Mouse (Mus musculus): ENCODE data around the gene Lhfpl2. TPM values are rescaled to one million over a fixed set of nuclear protein-coding genes. Genes with fewer than 3 reads are reported as not detected.

The Lhfpl2 gene
- polyA plus RNA-seq, 1 experiment from 2014 or later, result 11.9 TPM

DNA sequence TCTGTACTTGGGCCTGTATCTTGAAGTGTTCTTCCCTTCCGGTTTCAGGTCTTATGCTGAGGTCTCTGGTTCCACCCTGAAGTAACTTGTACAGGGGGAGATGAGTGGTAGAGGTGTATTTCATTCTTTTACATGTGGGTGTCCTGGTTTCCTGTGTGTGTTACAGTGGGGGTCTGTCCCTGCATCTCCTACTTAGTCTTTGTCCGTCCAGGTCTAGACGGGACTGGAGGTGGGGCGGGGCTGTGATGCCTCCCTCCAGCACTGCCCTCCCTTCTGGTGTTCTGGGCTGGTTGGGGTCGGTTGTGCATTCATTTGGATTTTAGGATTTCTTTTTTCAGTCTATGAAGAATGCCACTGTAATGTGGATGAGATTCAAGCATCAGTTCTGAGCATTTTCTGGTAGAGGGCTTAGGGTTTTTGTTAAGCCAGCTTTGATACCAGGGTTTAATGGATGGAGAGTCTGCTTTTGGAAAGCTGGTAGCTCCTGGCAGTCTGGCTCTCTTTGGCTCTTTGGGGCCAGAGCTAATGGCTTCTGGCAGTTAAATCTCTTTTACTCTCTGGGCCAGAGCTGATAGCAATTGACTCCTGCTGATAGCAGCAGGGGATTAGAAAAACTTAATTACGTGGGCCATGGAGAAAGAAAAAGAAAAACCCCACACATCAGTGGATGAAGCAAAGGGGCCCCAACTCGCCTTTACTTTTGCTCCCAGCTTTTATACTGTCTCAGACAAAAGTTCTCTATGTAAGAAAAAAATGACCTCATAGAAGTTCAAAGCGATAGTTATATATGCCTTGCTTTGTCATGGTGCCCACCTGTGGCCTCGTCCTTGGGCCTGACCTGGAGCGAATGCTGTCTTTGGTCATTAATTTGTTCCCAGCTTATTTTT is 130.8 kb downstream of the Lhfpl2 start:
- Histone ChIP-seq H3K36me3 (0 out of 2 replicates have a peak, but pooled peaks cover 3% of the 10 kb centered on the region), H3K4me2 (replicated peaks) (no peak overlapping the region), H3K4me3 (replicated peaks) (no peak overlapping the region), H3K4me1 (replicated peaks) (peaks cover 23% of the 10 kb centered on the region), H3K27ac (peak overlapping the region; percentile 25; the same call in 1 of the 2 replicates), H3K27me3 (no peaks in the 10 kb centered on the region), H3K9ac (replicated peaks) (no peak overlapping the region), H3K9me3 (no peaks in the 10 kb centered on the region)
- 10% methylated on average over 10 of the region's 10 CpGs for WGBS
- peak; percentile 71 for ATAC-seq

DNA sequence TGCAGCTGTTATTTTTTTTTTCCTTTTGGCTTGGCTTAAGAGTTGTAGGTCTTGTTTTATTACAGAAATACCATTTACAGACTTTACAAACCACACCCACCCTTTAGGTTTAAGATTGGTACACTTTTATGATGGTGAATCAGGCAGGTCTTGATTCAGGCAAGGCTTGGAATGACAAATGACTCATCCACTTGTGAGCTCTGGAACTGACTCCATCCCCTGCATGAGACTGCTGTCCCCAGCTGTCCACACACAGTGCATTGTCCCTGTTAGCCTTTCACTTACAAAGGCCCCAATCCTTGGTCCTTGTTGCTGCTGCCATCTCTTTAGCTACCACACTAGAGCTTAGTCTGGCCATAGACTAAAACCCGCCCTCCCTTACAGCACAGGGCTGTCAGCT is 132.8 kb downstream of the Lhfpl2 start:
- 81% methylated on average over 1 of the region's 1 CpGs for WGBS
- Histone ChIP-seq H3K4me2 (replicated peaks) (no peak overlapping the region), H3K27ac (no peak overlapping the region), H3K4me1 (replicated peaks) (peaks cover 23% of the 10 kb centered on the region), H3K36me3 (0 out of 2 replicates have a peak, but pooled peaks cover 3% of the 10 kb centered on the region), H3K27me3 (no peaks in the 10 kb centered on the region), H3K9ac (replicated peaks) (no peak overlapping the region), H3K4me3 (replicated peaks) (no peak overlapping the region), H3K9me3 (no peaks in the 10 kb centered on the region)
- ATAC-seq, result no peak

DNA sequence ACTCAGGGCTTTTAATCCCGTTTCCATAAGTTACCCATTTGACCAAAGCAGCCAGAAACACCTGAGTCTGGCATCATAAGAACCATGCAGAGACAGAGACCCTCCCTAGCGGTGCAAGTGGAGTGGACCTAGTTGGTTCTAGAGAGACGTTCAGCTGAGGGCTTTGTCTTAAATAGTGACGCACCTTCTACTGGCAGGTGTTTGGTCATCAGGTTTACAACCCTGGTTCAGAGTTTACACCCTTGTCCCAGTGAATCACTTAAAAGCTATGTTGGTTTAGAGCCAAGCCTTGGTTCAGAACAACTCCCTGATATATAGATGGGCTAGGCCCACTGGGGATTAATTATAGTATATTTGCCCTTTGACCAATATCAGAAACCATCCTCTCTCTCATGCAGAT is 135.6 kb downstream of the Lhfpl2 start:
- Histone ChIP-seq H3K4me3 (replicated peaks) (no peak overlapping the region), H3K27me3 (no peaks in the 10 kb centered on the region), H3K4me1 (replicated peaks) (peaks cover 7% of the 10 kb centered on the region), H3K9ac (replicated peaks) (no peak overlapping the region), H3K9me3 (no peaks in the 10 kb centered on the region), H3K36me3 (0 out of 2 replicates have a peak, but pooled peaks cover 3% of the 10 kb centered on the region), H3K4me2 (replicated peaks) (no peak overlapping the region), H3K27ac (no peak overlapping the region)
- no peak for ATAC-seq
- 88% methylated on average over 4 of the region's 4 CpGs for WGBS

DNA sequence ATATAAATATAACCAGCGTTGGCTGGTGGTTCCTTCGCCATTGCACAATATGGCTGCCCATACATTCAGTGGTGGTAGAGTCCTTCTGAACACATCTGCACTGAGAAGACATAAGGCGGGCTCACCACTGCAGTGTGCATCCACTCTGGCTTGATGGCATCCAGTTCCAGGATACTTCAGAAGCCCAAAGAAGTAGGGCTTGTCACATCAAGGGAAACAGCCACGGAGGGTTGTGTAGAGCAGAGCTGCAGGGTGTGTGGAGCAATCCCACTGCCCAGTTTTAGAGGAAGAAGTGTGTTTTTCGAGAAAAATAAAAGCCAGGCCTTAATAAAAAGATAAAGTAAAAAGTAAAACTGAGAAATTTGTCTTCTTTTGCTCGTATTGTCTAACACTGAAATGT is 141.0 kb downstream of the Lhfpl2 start:
- Histone ChIP-seq H3K9me3 (no peaks in the 10 kb centered on the region), H3K36me3 (0 out of 2 replicates have a peak, but pooled peaks cover 3% of the 10 kb centered on the region), H3K4me3 (replicated peaks) (no peak overlapping the region), H3K4me1 (replicated peaks) (no peaks in the 10 kb centered on the region), H3K27ac (no peak overlapping the region), H3K4me2 (replicated peaks) (no peak overlapping the region), H3K9ac (replicated peaks) (no peak overlapping the region), H3K27me3 (no peaks in the 10 kb centered on the region)
- WGBS, result 92% methylated on average over 6 of the region's 6 CpGs
- ATAC-seq, result no peak

DNA sequence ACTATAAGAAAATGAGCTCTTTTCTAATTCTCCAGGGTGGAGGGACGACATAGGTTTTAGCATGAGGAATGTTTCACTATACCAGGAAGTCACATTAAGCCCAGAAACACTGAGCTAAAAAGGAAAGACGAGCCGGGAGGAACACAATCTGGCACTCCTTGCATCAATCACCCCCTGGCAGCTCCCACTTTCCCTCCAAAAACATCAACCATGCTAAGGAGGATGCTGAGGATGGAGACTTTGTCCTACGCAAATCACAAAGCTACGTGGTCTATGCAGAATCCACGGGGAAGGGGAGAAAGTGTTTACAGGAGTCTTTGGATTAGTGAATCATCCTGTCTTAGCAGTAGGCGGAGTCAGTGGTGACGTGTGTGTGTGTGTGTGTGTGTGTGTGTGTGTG is 142.2 kb downstream of the Lhfpl2 start:
- no peak for ATAC-seq
- H3K4me3 ChIP-seq (replicated peaks), result no peak overlapping the region

DNA sequence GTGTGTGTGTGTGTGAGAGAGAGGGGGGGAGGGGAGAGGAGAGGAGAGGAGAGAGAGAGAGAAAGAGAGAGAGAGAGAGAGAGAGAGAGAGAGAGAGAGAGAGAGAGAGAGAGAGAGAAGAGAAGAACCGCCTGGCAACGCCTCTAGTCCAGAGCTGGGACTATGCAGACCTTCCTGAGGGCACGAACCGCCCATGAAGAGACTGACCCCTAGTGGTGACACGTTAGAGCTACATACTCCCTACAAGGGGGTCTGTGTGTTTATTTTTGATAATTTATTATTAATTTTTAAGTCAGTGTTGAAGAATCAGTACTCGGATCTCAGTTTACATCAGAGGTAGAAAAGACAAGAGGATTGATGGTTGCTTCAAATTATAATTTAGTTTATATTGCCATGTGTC is 147.6 kb downstream of the Lhfpl2 start:
- Histone ChIP-seq H3K27ac (no peak overlapping the region), H3K9me3 (0 out of 2 replicates have a peak, but pooled peaks cover 3% of the 10 kb centered on the region), H3K27me3 (no peaks in the 10 kb centered on the region), H3K4me1 (replicated peaks) (no peaks in the 10 kb centered on the region), H3K9ac (replicated peaks) (no peak overlapping the region), H3K36me3 (peaks cover 32% of the 10 kb centered on the region), H3K4me3 (replicated peaks) (no peak overlapping the region), H3K4me2 (replicated peaks) (no peak overlapping the region)
- peak; percentile 89 for ATAC-seq
- WGBS, result 8% methylated on average over 6 of the region's 6 CpGs

More for the DNA sequence above, 142.2 kb downstream of the Lhfpl2 start:
- Histone ChIP-seq H3K4me1 (replicated peaks) (no peaks in the 10 kb centered on the region), H3K9me3 (no peaks in the 10 kb centered on the region), H3K27me3 (no peaks in the 10 kb centered on the region), H3K36me3 (peaks cover 6% of the 10 kb centered on the region), H3K27ac (no peak overlapping the region), H3K9ac (replicated peaks) (no peak overlapping the region), H3K4me2 (replicated peaks) (no peak overlapping the region)
- WGBS, result 73% methylated on average over 8 of the region's 8 CpGs

DNA sequence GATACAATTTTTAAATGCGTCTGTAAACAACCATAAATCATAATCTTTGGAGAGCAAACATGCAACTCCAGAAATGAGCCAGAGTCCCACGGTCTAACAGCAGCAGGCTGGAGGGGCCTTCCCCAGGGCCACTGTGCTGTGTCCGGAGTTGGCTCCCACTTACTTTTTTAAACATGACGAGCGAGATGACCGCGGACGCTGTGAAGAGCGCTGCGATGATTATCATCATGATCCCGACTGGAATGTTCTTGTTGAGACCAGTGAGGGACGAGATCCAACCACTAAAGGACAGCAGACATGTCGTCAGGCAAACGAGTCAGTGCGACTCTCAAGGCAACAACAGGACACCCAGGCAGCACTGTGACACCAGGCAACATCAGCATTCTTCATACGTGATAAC is 150.4 kb downstream of the Lhfpl2 start:
- Histone ChIP-seq H3K4me1 (replicated peaks) (peaks cover 8% of the 10 kb centered on the region; the same call in 1 of the 2 replicates), H3K27ac (no peak overlapping the region), H3K27me3 (no peaks in the 10 kb centered on the region), H3K36me3 (peaks cover 33% of the 10 kb centered on the region), H3K4me3 (replicated peaks) (no peak overlapping the region), H3K4me2 (replicated peaks) (no peak overlapping the region), H3K9me3 (0 out of 2 replicates have a peak, but pooled peaks cover 3% of the 10 kb centered on the region), H3K9ac (replicated peaks) (no peak overlapping the region)
- no peak for ATAC-seq
- 96% methylated on average over 16 of the region's 16 CpGs for WGBS

DNA sequence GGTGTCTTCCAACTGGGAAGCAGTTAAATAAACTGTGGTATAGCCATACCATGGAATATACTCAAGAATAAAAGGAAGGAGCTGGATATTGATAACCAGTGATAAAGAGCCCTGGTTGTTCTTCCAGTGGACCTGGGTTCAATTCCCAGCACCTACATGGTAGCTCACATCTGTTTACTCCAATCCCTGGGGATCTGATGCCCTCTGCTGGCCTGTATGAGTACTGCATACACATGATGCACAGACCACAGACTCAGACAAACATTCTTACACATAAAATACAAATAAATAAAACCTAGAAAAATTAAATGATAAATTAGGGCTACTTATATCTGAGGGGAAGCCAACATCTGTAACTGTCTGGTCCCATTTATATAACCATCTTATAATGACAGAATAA is 151.3 kb downstream of the Lhfpl2 start:
- H3K4me3 ChIP-seq (replicated peaks), result no peak overlapping the region
- no peak for ATAC-seq
- H3K27ac ChIP-seq, result no peak overlapping the region
- H3K4me1 ChIP-seq (replicated peaks), result peaks cover 8% of the 10 kb centered on the region; the same call in 1 of the 2 replicates
- H3K9ac ChIP-seq (replicated peaks), result no peak overlapping the region
- no peak overlapping the region for H3K4me2 ChIP-seq (replicated peaks)
- peaks cover 29% of the 10 kb centered on the region for H3K36me3 ChIP-seq
- 0 out of 2 replicates have a peak, but pooled peaks cover 3% of the 10 kb centered on the region for H3K9me3 ChIP-seq
- no peaks in the 10 kb centered on the region for H3K27me3 ChIP-seq

DNA sequence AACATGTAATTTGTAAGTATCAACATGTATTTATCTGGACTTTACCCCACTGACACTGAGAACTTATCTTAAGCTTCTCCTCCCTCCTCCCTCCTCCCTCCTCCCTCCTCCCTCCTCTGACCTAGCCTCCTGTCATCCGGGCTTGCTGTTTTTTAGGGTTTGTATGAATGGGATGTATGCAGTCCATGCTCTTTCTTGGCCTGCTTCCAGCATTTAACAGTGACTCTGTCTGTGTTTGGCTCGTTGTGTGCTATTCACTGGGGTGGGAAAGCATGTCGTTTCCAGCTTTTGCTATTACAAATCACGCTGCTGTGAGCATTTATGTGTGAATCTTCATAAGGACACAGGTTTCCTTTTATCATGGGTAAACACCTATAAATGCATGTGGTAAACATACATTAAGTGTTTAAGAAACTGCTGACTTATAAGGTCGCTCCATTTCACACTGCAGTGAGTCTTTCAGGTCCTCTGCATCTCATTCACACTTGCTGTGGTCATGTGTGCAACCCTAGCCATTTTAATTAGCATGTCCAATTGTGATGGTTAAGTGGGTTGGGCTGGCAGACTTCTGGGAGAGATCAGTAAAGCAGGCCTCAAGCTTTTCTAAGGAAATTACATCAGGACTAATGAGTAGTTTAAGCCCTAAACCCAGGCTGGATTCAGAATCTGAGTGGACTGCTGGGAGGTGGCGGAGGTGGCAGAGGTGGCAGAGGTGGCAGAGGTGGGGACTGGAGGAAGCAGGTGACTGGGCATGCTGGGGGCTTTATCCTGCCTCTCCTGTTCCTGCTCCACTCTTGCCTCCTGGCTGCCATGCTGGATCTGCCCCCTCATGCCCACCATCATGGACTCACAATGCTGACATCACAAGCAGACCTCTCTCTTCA is 153.9 kb downstream of the Lhfpl2 start:
- H3K27me3 ChIP-seq, result no peaks in the 10 kb centered on the region
- no peak overlapping the region for H3K9ac ChIP-seq (replicated peaks)
- whole genome bisulfite sequencing, result 54% methylated on average over 6 of the region's 6 CpGs
- no peak overlapping the region for H3K4me3 ChIP-seq (replicated peaks)
- peaks cover 8% of the 10 kb centered on the region; the same call in 1 of the 2 replicates for H3K4me1 ChIP-seq (replicated peaks)
- H3K36me3 ChIP-seq, result peaks cover 31% of the 10 kb centered on the region
- 0 out of 2 replicates have a peak, but pooled peaks cover 3% of the 10 kb centered on the region for H3K9me3 ChIP-seq
- peak; percentile 77 for ATAC-seq
- no peak overlapping the region for H3K4me2 ChIP-seq (replicated peaks)
- 0 out of 2 replicates have a peak overlapping the region, but pooled peaks have one; percentile 14 for H3K27ac ChIP-seq

DNA sequence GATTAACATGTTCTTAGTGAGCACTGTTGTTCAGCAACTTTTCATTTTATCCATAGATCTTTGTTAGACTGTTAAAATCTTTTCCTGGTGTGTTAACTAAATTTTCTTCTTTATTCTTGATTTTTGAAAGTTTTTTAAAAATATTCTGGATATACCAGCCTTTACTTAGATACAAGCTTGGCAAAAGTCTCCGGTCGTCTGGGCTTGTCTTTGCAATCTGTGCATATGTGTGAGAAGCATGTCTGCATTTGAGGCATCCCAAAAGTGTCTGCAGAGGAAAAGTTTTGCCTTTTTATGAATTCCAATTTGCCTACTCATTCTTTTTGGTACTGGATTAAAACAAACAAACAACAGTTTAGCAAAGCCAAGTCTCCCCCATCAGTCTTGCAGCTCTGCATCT is 154.6 kb downstream of the Lhfpl2 start:
- Histone ChIP-seq H3K27ac (0 out of 2 replicates have a peak overlapping the region, but pooled peaks have one; percentile 14), H3K4me1 (replicated peaks) (peaks cover 8% of the 10 kb centered on the region; the same call in 1 of the 2 replicates)

DNA sequence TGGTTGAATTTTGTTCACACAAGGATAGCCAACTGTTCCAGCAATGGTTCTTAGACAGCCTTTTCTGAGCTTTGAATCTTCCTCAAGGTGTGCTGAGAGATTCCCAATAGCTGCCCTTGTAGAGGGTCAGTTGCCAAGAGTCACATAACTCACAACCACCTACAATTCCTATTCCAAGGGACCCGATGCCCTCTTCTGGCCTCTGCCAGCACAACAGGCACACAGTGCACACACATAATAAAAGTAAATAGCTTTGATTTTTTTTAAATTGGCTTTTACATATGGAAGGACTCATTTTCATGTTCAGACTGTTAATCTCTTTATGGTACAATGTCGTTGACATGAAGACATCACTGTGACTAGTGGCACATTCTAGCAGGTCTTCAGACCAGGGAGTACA is 155.1 kb downstream of the Lhfpl2 start:
- H3K27ac ChIP-seq, result no peak overlapping the region
- H3K27me3 ChIP-seq, result no peaks in the 10 kb centered on the region
- 92% methylated on average over 2 of the region's 2 CpGs for WGBS
- ATAC-seq, result no peak
- no peak overlapping the region for H3K9ac ChIP-seq (replicated peaks)
- no peak overlapping the region for H3K4me2 ChIP-seq (replicated peaks)
- H3K4me3 ChIP-seq (replicated peaks), result no peak overlapping the region
- H3K36me3 ChIP-seq, result peaks cover 25% of the 10 kb centered on the region
- H3K9me3 ChIP-seq, result 0 out of 2 replicates have a peak, but pooled peaks cover 3% of the 10 kb centered on the region
- peaks cover 8% of the 10 kb centered on the region; the same call in 1 of the 2 replicates for H3K4me1 ChIP-seq (replicated peaks)

More for the DNA sequence above, 154.6 kb downstream of the Lhfpl2 start:
- WGBS, result 97% methylated on average over 2 of the region's 2 CpGs
- Histone ChIP-seq H3K9ac (replicated peaks) (no peak overlapping the region), H3K27me3 (no peaks in the 10 kb centered on the region), H3K9me3 (0 out of 2 replicates have a peak, but pooled peaks cover 3% of the 10 kb centered on the region), H3K4me3 (replicated peaks) (no peak overlapping the region), H3K4me2 (replicated peaks) (no peak overlapping the region), H3K36me3 (peaks cover 25% of the 10 kb centered on the region)
- no peak for ATAC-seq

Data from midbrain, embryonic 13.5 days (tissue).